Mouse (Mus musculus) inflammation-experienced regulatory T-cells, adult 6 months (primary cell): ENCODE data around the gene Amt. TPM values are rescaled to one million over a fixed set of nuclear protein-coding genes. Genes with fewer than 3 reads are reported as not detected.
"Not testable (repeated sequence)": the region's sequence is repeated elsewhere in the genome, so short reads cannot be mapped to it uniquely, and the experiment has no call there.

Experiments used
- ATAC-seq: one replicate; pipeline ENCODE4 v1.8.0; 2017
- polyA plus RNA-seq, 3 experiments: library from polyadenylated mRNA; unstranded; fragments of 100-300 nt; shearing (Covaris generic); gene quantifications; one replicate each; pipeline ENCODE4 v1.2.1; 2017

Amt gene
- polyA plus RNA-seq: 1 to 10 TPM in 2 of 3 experiments, under 1 TPM in 1; 0.18 to 1.3 (median 1.1) TPM

- no peak for ATAC-seq
Measured at GRCm38 (mm10) chr9:108296453-108297355, at the start of gene Amt. TSS of gene Amt (plus strand) at chr9:108296853.

GRCm38 (mm10) chr9:108248957-108249356 lies 47.7 kb upstream of the Amt start:
- ATAC-seq: no peak

GRCm38 (mm10) chr9:108251877-108252276 lies 44.8 kb upstream of the Amt start:
- ATAC-seq: no peak

GRCm38 (mm10) chr9:108252766-108253165 lies 43.9 kb upstream of the Amt start:
- no peak for ATAC-seq

GRCm38 (mm10) chr9:108260526-108260925 lies 36.1 kb upstream of the Amt start:
- ATAC-seq: no peak

- no peak for ATAC-seq
Measured at GRCm38 (mm10) chr9:108261865-108262264, 34.8 kb upstream of the Amt start.

GRCm38 (mm10) chr9:108262494-108263049 lies 34.1 kb upstream of the Amt start:
- no peak for ATAC-seq

GRCm38 (mm10) chr9:108263131-108263681 lies 33.4 kb upstream of the Amt start:
- ATAC-seq: peak; percentile 27

- ATAC-seq: peak; percentile 92
Measured at GRCm38 (mm10) chr9:108263690-108264190, 32.9 kb upstream of the Amt start, which contains the start of gene Dag1. TSS of gene Dag1 (minus strand) at chr9:108263958.

- ATAC-seq: peak; percentile 11
Measured at GRCm38 (mm10) chr9:108264191-108264921, 32.3 kb upstream of the Amt start.

GRCm38 (mm10) chr9:108266261-108266935 lies 30.3 kb upstream of the Amt start:
- ATAC-seq: no peak

GRCm38 (mm10) chr9:108267691-108268090 lies 29.0 kb upstream of the Amt start:
- no peak for ATAC-seq

GRCm38 (mm10) chr9:108268701-108269100 lies 28.0 kb upstream of the Amt start:
- ATAC-seq: not testable (repeated sequence)

- no peak for ATAC-seq
Measured at GRCm38 (mm10) chr9:108271941-108272340, 24.7 kb upstream of the Amt start.

- ATAC-seq: no peak
Measured at GRCm38 (mm10) chr9:108272691-108273090, 24.0 kb upstream of the Amt start.

- no peak for ATAC-seq
Measured at GRCm38 (mm10) chr9:108273485-108273884, 23.2 kb upstream of the Amt start.

- ATAC-seq: no peak
Measured at GRCm38 (mm10) chr9:108274476-108275330, 21.9 kb upstream of the Amt start.

- no peak for ATAC-seq
Measured at GRCm38 (mm10) chr9:108275331-108275659, 21.4 kb upstream of the Amt start.

GRCm38 (mm10) chr9:108278697-108279450 lies 17.8 kb upstream of the Amt start:
- no peak for ATAC-seq

- ATAC-seq: no peak
Measured at GRCm38 (mm10) chr9:108280071-108280828, 16.4 kb upstream of the Amt start.
